8 mouse cellular contexts compared by ENCODE assay signal in the genomic region with DNA sequence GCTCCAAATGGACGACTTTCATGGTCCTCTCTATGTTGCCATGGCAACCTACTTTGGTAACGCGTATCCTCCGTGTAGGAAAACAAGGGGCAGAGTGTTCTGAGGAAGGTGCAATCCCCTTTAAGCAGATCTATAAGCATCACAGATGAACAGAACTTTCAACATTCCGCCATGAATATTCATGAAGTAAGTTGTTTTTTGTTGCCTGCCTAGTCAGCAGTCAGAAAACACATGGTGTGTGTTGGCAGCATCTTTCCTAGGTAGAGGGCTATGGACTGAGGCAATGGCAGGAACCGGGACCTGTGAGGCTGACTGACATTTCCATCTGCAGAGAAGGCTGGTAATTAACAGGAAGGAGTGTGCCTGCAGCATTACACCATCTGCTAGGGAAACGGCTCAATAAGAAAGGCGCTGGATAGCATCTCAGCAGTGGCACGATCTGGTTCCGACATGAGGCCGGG.
DNase-seq lines count a peak whose midpoint lies in the region; ATAC-seq and TF ChIP-seq lines count a peak whose summit lies in the region.

No protein-coding gene starts in this region.

- peak overlapping the region; percentile 79 for H3K27ac ChIP-seq in forebrain, embryonic 13.5 days
- H3K27ac ChIP-seq in gastrocnemius, adult 2 months, result no peak overlapping the region

- intact Hi-C loops in gastrocnemius, adult 2 months (cut with DNase I), result no loop called here

- no peaks in the 10 kb centered on the region for H3K9me3 ChIP-seq in forebrain, embryonic 13.5 days (replicated peaks)

- no peak overlapping the region for H3K9ac ChIP-seq in forebrain, embryonic 13.5 days

- H3K27me3 ChIP-seq in forebrain, embryonic 13.5 days, result no peaks in the 10 kb centered on the region

- peak; percentile 98 for ATAC-seq in forebrain, embryonic 13.5 days

- H3K4me2 ChIP-seq in forebrain, embryonic 13.5 days, result peak overlapping the region; percentile 41

- peak; percentile 87 for DNase-seq in cerebellum, adult 11-12 months
- peak; percentile 78 for DNase-seq in layer of hippocampus, adult 9-10 months (ENCODE audit: low spot score)
- DNase-seq in neural tube, embryonic 10.5 days (ENCODE audit: extremely low spot score, low spot score), result peak; percentile 18
- no peak for DNase-seq in kidney, postnatal 25 days
- DNase-seq in gastrocnemius, adult 2 months, result no peak
- DNase-seq in testis, postnatal 14 days (ENCODE audit: low spot score), result no peak
- DNase-seq in lung, postnatal 4 days, result no peak

- H3K4me1 ChIP-seq in forebrain, embryonic 13.5 days, result peaks cover 16% of the 10 kb centered on the region

- TF ChIP-seq CTCF in gastrocnemius, adult 2 months (IDR thresholded peaks at IDR 0.05), result no peak

- WGBS in forebrain, embryonic 13.5 days, result 21% methylated on average over 11 of the region's 11 CpGs

- H3K36me3 ChIP-seq in forebrain, embryonic 13.5 days (ENCODE audit: poor library complexity, severe bottlenecking), result no peaks in the 10 kb centered on the region

- no peak overlapping the region for H3K4me3 ChIP-seq in forebrain, embryonic 13.5 days
- H3K4me3 ChIP-seq in gastrocnemius, adult 2 months, result no peak overlapping the region

Comparison
In these comparisons a context has a peak if more than half of its experiments do, and no peak if none do; other contexts are left out.
1. DNase-seq: peak in cerebellum, adult 11-12 months (single experiment), layer of hippocampus, adult 9-10 months (single experiment) and neural tube, embryonic 10.5 days (single experiment); none in kidney, postnatal 25 days (0 of 2), gastrocnemius, adult 2 months (single experiment), testis, postnatal 14 days (single experiment) and lung, postnatal 4 days (0 of 2).